Mouse (Mus musculus): ENCODE measurements around the gene Scd2. TPM values are rescaled to one million over a fixed set of nuclear protein-coding genes. Genes with fewer than 3 reads are reported as not detected.

Scd2 gene
- polyA plus RNA-seq (2012; rRNA removed): 84.0 and 116 TPM in 2 replicates
- 80.4 and 95.4 TPM in 2 replicates for polyA plus RNA-seq (2014; fragmentation: Nextera tagmentation; extraction: Ambion mirVana)

- no peaks in the 10 kb centered on the region for H3K27me3 ChIP-seq (ENCODE audit: control insufficient read depth, insufficient read depth, low read length)
- peaks cover 34 to 51% of the 10 kb centered on the region in 2 experiments for H3K4me1 ChIP-seq (replicated peaks; ENCODE audit: control insufficient read depth in 2 of 2, insufficient read depth in 2 of 2, low read length in 1 of 2)
- no peaks in the 10 kb centered on the region for H3K9me3 ChIP-seq (ENCODE audit: control insufficient read depth, low read length)
- TF ChIP-seq CTCF (IDR thresholded peaks at IDR 0.05; ENCODE audit: low read depth): no peak
- no peak for TF ChIP-seq EP300 (IDR thresholded peaks at IDR 0.05; ENCODE audit: low read depth)
- DNase-seq (ENCODE audit: low read depth in 3 of 3, low spot score in 3 of 3): no peak
- H3K4me3 ChIP-seq (ENCODE audit: insufficient read depth in 1 of 2, low read depth in 2 of 2, low read length in 2 of 2): peak within 1 kb of the TSS; percentile 77 to 81
- peak within 1 kb of the TSS; percentile 59 for H3K27ac ChIP-seq
- H3K4me2 ChIP-seq (ENCODE audit: low read depth): peak within 1 kb of the TSS; percentile 89
- peaks cover 21% of the 10 kb centered on the region for H3K36me3 ChIP-seq (replicated peaks; ENCODE audit: control insufficient read depth, insufficient read depth, low read depth)
- peak within 1 kb of the TSS; percentile 83 for H3K9ac ChIP-seq (replicated peaks)
- WGBS (ENCODE audit: insufficient replicate concordance): 3% methylated on average over 21 of the region's 21 CpGs
- ATAC-seq (ENCODE audit: insufficient read depth): peak; percentile 22; the same call in 1 of the 2 replicates
Observed at GRCm38 (mm10) chr19:44292941-44293768, at the start of gene Scd2. Scd2 (plus strand) TSS chr19:44293674.

GRCm38 (mm10) chr19:44245761-44246171 is 47.7 kb upstream of the Scd2 start:
- no peak overlapping the region for H3K9ac ChIP-seq (replicated peaks)

DNA sequence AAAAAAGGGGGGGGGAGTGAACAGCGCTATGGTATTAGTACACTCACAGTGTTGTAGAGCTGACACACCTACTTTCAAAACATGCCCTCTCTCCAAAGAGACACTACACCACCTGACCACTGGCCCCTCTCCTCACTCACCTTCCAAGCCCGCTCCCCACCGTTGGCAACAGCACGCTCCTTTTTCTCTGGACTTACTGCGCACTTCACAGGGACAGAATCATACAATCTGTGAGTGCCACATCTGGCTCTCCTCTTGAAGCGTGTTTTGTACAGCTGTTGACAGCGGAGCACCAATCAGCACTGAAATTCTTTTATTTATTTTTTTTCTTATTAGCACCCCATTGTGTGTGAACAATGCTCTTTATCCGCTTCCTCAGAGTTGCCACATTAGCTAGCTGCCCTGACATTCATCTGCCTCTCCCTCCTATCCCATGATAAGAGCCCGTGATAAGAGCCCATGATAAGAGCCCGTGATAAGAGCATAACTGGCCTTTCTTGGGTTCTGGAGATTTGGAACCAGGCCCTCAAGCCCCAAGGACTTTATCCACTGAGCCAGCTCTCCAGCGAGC is 47.0 kb upstream of the Scd2 start:
- H3K36me3 ChIP-seq (replicated peaks; ENCODE audit: control insufficient read depth, insufficient read depth, low read depth): no peaks in the 10 kb centered on the region
- H3K4me1 ChIP-seq (replicated peaks; ENCODE audit: control insufficient read depth in 2 of 2, insufficient read depth in 2 of 2, low read length in 1 of 2): peaks cover 27 to 28% of the 10 kb centered on the region in 2 experiments
- WGBS (ENCODE audit: insufficient replicate concordance): 49% methylated on average over 11 of the region's 11 CpGs
- no peaks in the 10 kb centered on the region for H3K9me3 ChIP-seq (ENCODE audit: control insufficient read depth, low read length)
- H3K4me2 ChIP-seq (ENCODE audit: low read depth): peak overlapping the region; percentile 98
- TF ChIP-seq EP300 (IDR thresholded peaks at IDR 0.05; ENCODE audit: low read depth) (no peak), CTCF (IDR thresholded peaks at IDR 0.05; ENCODE audit: low read depth) (no peak)
- no peak overlapping the region for H3K9ac ChIP-seq (replicated peaks)
- ATAC-seq (ENCODE audit: insufficient read depth) (no peak), DNase-seq (ENCODE audit: low read depth in 3 of 3, low spot score in 3 of 3) (no peak)
- H3K4me3 ChIP-seq (ENCODE audit: insufficient read depth in 1 of 2, low read depth in 2 of 2, low read length in 2 of 2): no peak overlapping the region; a peak in 1 of 4 replicates
- no peaks in the 10 kb centered on the region for H3K27me3 ChIP-seq (ENCODE audit: control insufficient read depth, insufficient read depth, low read length)
- H3K27ac ChIP-seq: no peak overlapping the region

More at GRCm38 (mm10) chr19:44245761-44246171, 47.7 kb upstream of the Scd2 start:
- Histone ChIP-seq H3K27me3 (ENCODE audit: control insufficient read depth, insufficient read depth, low read length) (no peaks in the 10 kb centered on the region), H3K4me1 (replicated peaks; ENCODE audit: control insufficient read depth in 2 of 2, insufficient read depth in 2 of 2, low read length in 1 of 2) (peaks cover 27 to 28% of the 10 kb centered on the region in 2 experiments), H3K9me3 (ENCODE audit: control insufficient read depth, low read length) (no peaks in the 10 kb centered on the region), H3K4me2 (ENCODE audit: low read depth) (peak overlapping the region; percentile 98), H3K27ac (no peak overlapping the region), H3K36me3 (replicated peaks; ENCODE audit: control insufficient read depth, insufficient read depth, low read depth) (no peaks in the 10 kb centered on the region), H3K4me3 (ENCODE audit: insufficient read depth in 1 of 2, low read depth in 2 of 2, low read length in 2 of 2) (no peak overlapping the region)
- 5% methylated on average over 5 of the region's 5 CpGs for WGBS (ENCODE audit: insufficient replicate concordance)
- TF ChIP-seq CTCF (IDR thresholded peaks at IDR 0.05; ENCODE audit: low read depth) (peak; percentile 70), EP300 (IDR thresholded peaks at IDR 0.05; ENCODE audit: low read depth) (no peak)
- DNase-seq (ENCODE audit: low read depth in 3 of 3, low spot score in 3 of 3): peak; percentile 54 to 60 (median 57)
- ATAC-seq (ENCODE audit: insufficient read depth): no peak

- peak overlapping the region; percentile 98 for H3K4me2 ChIP-seq (ENCODE audit: low read depth)
- peaks cover 27 to 28% of the 10 kb centered on the region in 2 experiments for H3K4me1 ChIP-seq (replicated peaks; ENCODE audit: control insufficient read depth in 2 of 2, insufficient read depth in 2 of 2, low read length in 1 of 2)
- H3K36me3 ChIP-seq (replicated peaks; ENCODE audit: control insufficient read depth, insufficient read depth, low read depth): no peaks in the 10 kb centered on the region
- no peaks in the 10 kb centered on the region for H3K27me3 ChIP-seq (ENCODE audit: control insufficient read depth, insufficient read depth, low read length)
- no peak for TF ChIP-seq CTCF (IDR thresholded peaks at IDR 0.05; ENCODE audit: low read depth)
- peak; percentile 53; the same call in 1 of the 2 replicates for TF ChIP-seq EP300 (IDR thresholded peaks at IDR 0.05; ENCODE audit: low read depth)
- WGBS (ENCODE audit: insufficient replicate concordance): 2% methylated on average over 25 of the region's 25 CpGs
- peak overlapping the region; percentile 78 for H3K27ac ChIP-seq
- DNase-seq (ENCODE audit: low read depth in 3 of 3, low spot score in 3 of 3) (peak in 2 of 3 experiments; percentile 45 to 49), ATAC-seq (ENCODE audit: insufficient read depth) (peak; percentile 34)
- H3K9me3 ChIP-seq (ENCODE audit: control insufficient read depth, low read length): no peaks in the 10 kb centered on the region
- H3K9ac ChIP-seq (replicated peaks): peak overlapping the region; percentile 68
- peak overlapping the region; percentile 54 to 55 for H3K4me3 ChIP-seq (ENCODE audit: insufficient read depth in 1 of 2, low read depth in 2 of 2, low read length in 2 of 2)
Observed at GRCm38 (mm10) chr19:44247281-44248080, 46.0 kb upstream of the Scd2 start.

Data from liver, embryonic 14.5 days (tissue).